Mouse (Mus musculus) left cerebral cortex, adult 11 months (tissue): ENCODE results near the gene Slc35a2.
"Not testable (repeated sequence)": the region's sequence is repeated elsewhere in the genome, so short reads cannot be mapped to it uniquely, and the experiment has no call there.

Experiments
- DNase-seq: peaks from one replicate; pipeline ENCODE4 v3.0.0; 2022; ENCODE audit warnings: low spot score

Gene Slc35a2

DNA sequence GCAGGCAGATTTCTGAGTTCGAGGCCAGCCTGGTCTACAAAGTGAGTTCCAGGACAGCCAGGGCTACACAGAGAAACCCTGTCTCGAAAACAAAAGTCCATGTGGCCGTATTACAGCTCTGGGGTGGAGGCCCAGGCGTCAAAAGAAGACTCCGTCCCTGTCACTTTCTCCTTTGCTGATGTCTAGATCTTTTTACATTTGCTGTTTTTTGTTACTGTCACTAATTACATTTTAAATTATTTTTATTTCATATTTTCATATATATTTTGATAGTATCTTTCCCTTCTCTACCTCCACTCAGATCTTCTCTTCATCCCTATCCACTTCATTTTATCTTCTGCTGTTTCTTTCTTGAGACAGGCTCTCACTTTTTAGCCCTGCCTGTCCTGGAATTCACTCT, 23.9 kb downstream of the Slc35a2 start, which contains the start of gene Gm10491:
Gene Gm10491 (minus strand): TSS at position 101 of the 400 bp plus-strand sequence.
- no peak for DNase-seq

DNA sequence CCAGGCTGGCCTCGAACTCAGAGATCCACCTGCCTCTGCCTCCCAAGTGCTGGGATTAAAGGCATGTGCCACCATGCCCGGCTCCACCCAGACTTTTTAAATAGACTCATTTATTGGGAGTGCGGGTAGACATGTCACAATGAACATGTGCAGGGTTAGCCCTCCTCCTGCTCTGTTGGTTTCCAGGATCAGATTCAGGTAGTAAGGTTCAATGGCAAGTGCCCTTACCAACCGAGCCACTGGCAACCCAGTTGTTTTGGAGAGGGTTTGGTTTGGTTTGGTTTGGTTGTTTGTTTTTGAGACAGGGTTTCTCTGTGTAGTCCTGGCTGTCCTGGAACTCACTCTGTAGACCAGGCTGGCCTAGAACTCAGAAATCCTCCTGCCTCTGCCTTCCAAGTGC, 25.4 kb downstream of the Slc35a2 start, which contains the start of gene Gm10490:
Gene Gm10490 (plus strand): TSS at position 301 of the 400 bp plus-strand sequence.
- DNase-seq, result not testable (repeated sequence)

GRCm38 (mm10) chrX:7910473-7910872, 26.6 kb downstream of the Slc35a2 start:
- no peak for DNase-seq

GRCm38 (mm10) chrX:7915669-7916068, 31.8 kb downstream of the Slc35a2 start:
- DNase-seq, result not testable (repeated sequence)

DNA sequence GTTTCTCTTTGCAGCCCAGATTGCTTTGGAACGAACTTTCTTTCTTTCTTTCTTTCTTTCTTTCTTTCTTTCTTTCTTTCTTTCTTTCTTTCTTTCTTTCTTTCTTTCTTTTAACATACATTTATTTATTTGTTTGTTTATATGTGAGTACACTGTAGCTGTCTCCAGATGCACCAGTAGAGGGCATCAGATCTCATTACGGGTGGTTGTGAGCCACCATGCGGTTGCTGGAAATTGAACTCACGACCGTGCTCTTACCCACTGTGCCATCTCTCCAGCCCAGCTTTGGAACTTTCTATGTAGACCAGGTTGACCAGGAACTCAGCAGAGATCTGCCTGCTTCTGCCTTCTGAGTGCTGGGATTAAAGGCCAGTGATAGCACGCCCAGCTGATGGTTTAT, 34.1 kb downstream of the Slc35a2 start:
- not testable (repeated sequence) for DNase-seq

DNA sequence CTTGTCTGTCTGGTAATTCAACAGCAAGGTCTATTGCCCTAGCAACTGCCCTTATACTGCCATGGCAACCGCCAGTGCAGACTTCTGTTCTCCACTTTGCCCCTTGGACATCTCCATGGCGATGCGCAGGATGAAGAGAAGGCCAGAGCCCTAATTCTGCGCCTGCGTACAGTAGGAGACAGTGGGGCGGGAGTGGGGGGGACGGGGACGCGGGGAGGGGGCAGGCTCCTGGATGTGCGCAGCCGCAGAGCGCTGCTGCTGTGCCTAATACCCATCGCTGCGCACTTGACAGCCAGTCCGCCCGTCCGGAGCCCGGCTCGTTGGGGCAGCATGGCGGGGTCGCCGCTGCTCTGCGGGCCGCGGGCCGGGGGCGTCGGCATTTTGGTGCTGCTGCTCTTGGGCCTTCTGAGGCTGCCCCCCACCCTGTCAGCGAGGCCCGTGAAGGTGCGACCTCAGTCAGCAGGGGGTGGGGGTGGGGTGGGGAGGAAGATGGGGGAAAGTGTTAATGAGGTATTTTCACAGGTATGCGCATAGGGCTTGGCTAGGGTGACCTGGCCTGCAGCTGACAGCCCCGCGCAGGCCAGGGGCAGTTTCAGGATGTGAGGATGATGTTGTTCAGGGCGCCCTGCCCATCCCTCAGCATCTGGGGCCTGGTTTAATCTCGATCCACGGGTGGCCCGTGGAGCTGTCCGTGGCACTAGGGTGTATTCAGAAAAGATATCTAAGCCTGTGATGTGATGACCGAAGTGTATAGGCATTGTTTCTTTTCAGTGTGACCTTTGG, 36.0 kb downstream of the Slc35a2 start, which contains the start of gene Pcsk1n:
Gene Pcsk1n (plus strand): TSS at position 222 of the 783 bp plus-strand sequence.
- peak; percentile 29 for DNase-seq

GRCm38 (mm10) chrX:7922032-7922431, 38.2 kb downstream of the Slc35a2 start:
- DNase-seq, result no peak

- DNase-seq, result no peak
These were observed 42.4 kb downstream of the Slc35a2 start for GRCm38 (mm10) chrX:7926266-7926665.

DNA sequence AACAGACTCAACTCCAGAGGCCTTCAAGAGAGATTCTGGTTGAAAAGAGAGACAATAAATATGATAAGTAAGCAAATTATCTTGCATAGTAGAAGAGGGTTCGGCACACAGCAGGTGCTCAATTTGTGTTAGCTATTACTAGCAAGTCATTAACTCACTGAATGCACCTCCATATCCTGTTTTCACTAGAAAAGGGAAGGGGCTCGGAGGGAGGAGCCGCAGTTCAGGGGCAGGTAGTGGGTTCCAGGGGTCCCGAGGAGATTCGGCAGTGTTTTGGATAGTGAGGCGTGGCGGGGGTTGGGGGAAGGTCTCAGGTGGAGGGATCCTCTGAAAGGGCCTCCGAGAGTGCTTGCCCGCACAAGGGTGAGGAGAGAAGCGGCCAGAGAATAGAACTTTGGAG, 43.3 kb downstream of the Slc35a2 start:
- no peak for DNase-seq

- no peak for DNase-seq
These were observed 44.5 kb downstream of the Slc35a2 start, which contains the start of gene Eras for GRCm38 (mm10) chrX:7928270-7928790. TSS of gene Eras (minus strand) at chrX:7928607.

- no peak for DNase-seq
These were observed 53.0 kb downstream of the Slc35a2 start for GRCm38 (mm10) chrX:7936874-7937273.

GRCm38 (mm10) chrX:7937667-7938066, 53.8 kb downstream of the Slc35a2 start:
- no peak for DNase-seq
